Mouse (Mus musculus) lung, embryonic 15.5 days (tissue): ENCODE results near the gene 1190007I07Rik. TPM values are rescaled to one million over a fixed set of nuclear protein-coding genes. Genes with fewer than 3 reads are reported as not detected.
A peak's percentile ranks its signal among the peaks of the same experiment; 100 is the strongest.
"Not testable (repeated sequence)": the region's sequence is repeated elsewhere in the genome, so short reads cannot be mapped to it uniquely, and the experiment has no call there.

ENCODE experiments used
- ATAC-seq: fragments of 200-750 bp; cut with Nextera tagmentation; 2 replicates; pipeline ENCODE4 v1.8.0; 2017; ENCODE audit warnings: moderate number of reproducible peaks, borderline replicate concordance; ENCODE audit not compliant: low FRiP score, low TSS enrichment; ENCODE audit errors: extremely low read depth
- H3K27ac ChIP-seq: fragments of 300-500 bp; sonication (generic); 2 replicates; pipeline ENCODE4 v1.5.1; 2015; ENCODE audit warnings: moderate library complexity, mild to moderate bottlenecking, inconsistent platforms
- H3K27me3 ChIP-seq: fragments of 300-500 bp; sonication (generic); 2 replicates; pipeline ENCODE4 v1.6.1; 2015; ENCODE audit warnings: inconsistent platforms
- H3K36me3 ChIP-seq: fragments of 300-500 bp; sonication (generic); 2 replicates; pipeline ENCODE4 v1.6.1; 2015; ENCODE audit warnings: inconsistent platforms
- H3K4me1 ChIP-seq: fragments of 300-500 bp; sonication (generic); 2 replicates; pipeline ENCODE4 v1.6.1; 2015; ENCODE audit warnings: inconsistent platforms
- H3K4me2 ChIP-seq: fragments of 300-500 bp; sonication (generic); 2 replicates; pipeline ENCODE4 v1.6.1; 2015; ENCODE audit warnings: inconsistent platforms, mild to moderate bottlenecking, moderate library complexity
- H3K4me3 ChIP-seq: fragments of 300-500 bp; sonication (generic); 2 replicates; pipeline ENCODE4 v1.5.1; 2015; ENCODE audit warnings: mild to moderate bottlenecking, inconsistent platforms
- H3K9ac ChIP-seq: fragments of 300-500 bp; sonication (generic); 2 replicates; pipeline ENCODE4 v1.6.1; 2015; ENCODE audit warnings: inconsistent platforms
- H3K9me3 ChIP-seq: fragments of 300-500 bp; sonication (generic); 2 replicates; pipeline ENCODE4 v1.6.1; 2016; ENCODE audit warnings: inconsistent platforms
- WGBS: fragments of 180-500 bp; shearing (Covaris S2); methylation state at CpG from one replicate; pipeline ENCODE4 v1.1.7; 2015; 5-methylcytosine and 5-hydroxymethylcytosine counted together
- polyA plus RNA-seq: library from polyadenylated mRNA; unstranded; fragments of >200 nt; fragmentation: Nextera tagmentation; extraction: Ambion mirVana; gene quantifications from 2 replicates; pipeline ENCODE4 v1.2.1, GENCODE M21; 2015

1190007I07Rik gene
- polyA plus RNA-seq, 1 experiment from 2014 or later, result 34.3 TPM

DNA sequence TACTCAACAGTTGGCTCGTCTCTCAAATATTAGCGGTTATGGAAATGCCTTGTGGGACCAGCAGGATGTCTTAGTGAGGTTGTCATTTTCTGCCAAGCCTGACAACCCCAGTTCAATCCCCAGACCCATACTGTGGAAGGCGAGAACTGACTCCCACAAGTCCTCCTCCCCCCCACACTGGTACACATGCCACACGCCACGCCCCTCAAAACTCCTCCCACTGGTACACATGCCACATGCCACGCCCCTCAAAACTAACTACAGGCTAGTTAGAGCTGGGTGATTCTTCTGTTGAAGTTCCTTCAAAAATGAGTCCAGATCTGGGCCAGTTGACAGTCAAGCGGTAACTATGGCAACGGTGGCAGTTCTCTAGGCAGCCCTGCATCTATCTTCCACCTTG, 23.1 kb upstream of the 1190007I07Rik start:
- Histone ChIP-seq H3K36me3 (peaks cover 69% of the 10 kb centered on the region), H3K27ac (no peak overlapping the region), H3K27me3 (no peaks in the 10 kb centered on the region), H3K4me1 (no peaks in the 10 kb centered on the region), H3K9ac (no peak overlapping the region), H3K9me3 (no peaks in the 10 kb centered on the region), H3K4me3 (no peak overlapping the region), H3K4me2 (no peak overlapping the region)
- 93% methylated on average over 8 of the region's 8 CpGs for WGBS
- ATAC-seq, result no peak

DNA sequence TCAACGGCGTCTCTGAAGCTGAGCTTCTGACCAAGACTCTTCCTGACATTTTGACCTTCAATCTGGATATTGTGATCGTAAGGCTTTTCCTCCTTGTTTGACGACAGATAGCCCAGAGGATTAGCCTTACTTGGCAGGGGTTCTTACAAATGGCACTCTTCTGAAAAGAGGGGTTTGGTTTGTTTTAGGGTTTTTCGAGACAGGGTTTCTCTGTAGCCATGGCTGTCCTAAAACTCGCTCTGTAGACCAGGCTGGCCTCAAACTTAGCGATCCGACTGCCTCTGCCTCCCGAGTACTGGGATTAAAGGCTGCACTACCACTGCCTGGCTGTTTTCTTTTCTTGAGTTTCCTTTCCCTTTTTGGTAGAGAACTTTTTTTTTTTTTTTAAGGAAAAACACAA, 18.5 kb upstream of the 1190007I07Rik start:
- Histone ChIP-seq H3K4me3 (no peak overlapping the region), H3K27ac (no peak overlapping the region), H3K4me1 (no peaks in the 10 kb centered on the region), H3K27me3 (no peaks in the 10 kb centered on the region), H3K4me2 (no peak overlapping the region), H3K36me3 (peaks cover 82% of the 10 kb centered on the region), H3K9me3 (no peaks in the 10 kb centered on the region), H3K9ac (no peak overlapping the region)
- 93% methylated on average over 9 of the region's 9 CpGs for WGBS
- ATAC-seq, result no peak

DNA sequence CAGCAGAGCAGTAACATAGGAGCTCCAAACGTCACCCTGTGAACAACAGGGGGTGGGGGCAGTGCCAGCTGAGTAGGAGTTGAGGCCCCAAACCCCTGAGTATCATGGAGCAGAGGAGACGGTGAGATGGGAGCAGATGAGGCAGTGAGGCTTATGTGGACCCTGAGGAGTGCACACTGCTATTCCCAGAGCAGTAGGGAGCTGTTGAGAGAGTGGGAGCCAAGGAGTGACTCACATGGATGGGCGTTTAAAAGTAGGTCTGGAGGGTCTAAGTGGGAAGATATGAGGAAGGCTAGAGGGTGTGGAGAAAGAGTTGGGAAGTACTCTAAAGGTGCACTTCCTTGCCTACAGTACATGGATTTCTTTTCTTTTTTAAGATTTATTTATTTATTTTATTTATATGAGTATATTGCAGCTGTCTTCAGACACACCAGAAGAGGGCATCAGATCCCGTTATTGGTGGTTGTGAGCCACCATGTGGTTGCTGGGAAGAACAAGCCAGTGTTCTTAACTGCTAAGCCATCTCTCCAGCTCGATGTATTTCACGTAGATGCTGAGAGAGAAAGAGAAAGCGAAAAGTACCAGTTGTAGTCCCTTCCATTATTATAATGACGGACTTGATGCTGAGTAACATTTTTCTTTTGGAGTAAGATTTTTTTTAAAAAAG, 16.1 kb upstream of the 1190007I07Rik start:
- H3K9me3 ChIP-seq, result no peaks in the 10 kb centered on the region
- no peak overlapping the region for H3K27ac ChIP-seq
- no peak overlapping the region for H3K4me2 ChIP-seq
- ATAC-seq, result no peak
- 91% methylated on average over 8 of the region's 8 CpGs for WGBS
- H3K9ac ChIP-seq, result no peak overlapping the region
- no peaks in the 10 kb centered on the region for H3K4me1 ChIP-seq
- H3K36me3 ChIP-seq, result peaks cover 68% of the 10 kb centered on the region
- no peak overlapping the region for H3K4me3 ChIP-seq
- no peaks in the 10 kb centered on the region for H3K27me3 ChIP-seq

DNA sequence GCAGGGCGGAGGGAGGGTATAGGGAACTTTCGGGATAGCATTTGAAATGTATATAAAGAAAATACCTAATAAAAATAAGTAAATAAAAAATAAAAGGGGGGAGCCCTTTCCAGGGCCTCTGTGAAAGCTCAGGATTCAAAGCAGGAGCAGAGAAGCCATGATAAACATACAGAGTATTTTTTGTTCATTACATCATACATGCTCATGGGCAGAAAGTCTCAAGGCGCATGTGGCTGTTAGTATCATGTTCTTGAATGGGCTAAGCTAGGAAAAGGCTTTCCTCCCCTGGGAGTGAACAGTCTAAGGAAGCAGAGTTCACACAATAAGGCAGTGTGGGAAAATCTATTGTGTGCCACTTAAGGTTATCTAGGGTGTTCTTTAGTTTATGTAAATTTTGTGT, 13.3 kb upstream of the 1190007I07Rik start:
- Histone ChIP-seq H3K9ac (no peak overlapping the region), H3K27me3 (no peaks in the 10 kb centered on the region), H3K9me3 (no peaks in the 10 kb centered on the region), H3K36me3 (peaks cover 60% of the 10 kb centered on the region), H3K4me2 (no peak overlapping the region), H3K27ac (no peak overlapping the region), H3K4me3 (no peak overlapping the region), H3K4me1 (peaks cover 3% of the 10 kb centered on the region)
- no peak for ATAC-seq
- 95% methylated on average over 3 of the region's 3 CpGs for WGBS

DNA sequence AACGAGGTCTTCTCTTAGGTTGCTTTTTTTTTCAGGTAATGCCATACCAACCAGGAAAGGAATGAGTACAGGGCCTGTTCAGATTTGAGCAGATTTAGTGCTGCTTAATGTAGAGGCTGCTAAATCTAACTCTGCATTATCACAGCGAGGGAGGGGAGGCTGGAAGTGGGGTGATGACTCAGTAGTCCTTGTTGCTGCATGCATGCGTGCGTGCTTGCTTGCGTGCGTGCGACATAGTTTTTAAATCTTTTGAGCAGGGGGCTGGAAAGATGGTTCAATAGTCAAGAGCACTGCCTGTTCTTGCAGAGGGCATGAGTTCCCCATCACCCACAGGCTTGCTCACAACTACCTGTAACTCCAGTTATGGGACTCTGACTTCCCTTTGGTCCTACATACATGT, 11.3 kb upstream of the 1190007I07Rik start:
- H3K9ac ChIP-seq, result no peak overlapping the region
- no peak overlapping the region for H3K4me2 ChIP-seq
- ATAC-seq, result no peak
- peaks cover 42% of the 10 kb centered on the region for H3K36me3 ChIP-seq
- WGBS, result 97% methylated on average over 7 of the region's 7 CpGs
- H3K4me3 ChIP-seq, result no peak overlapping the region
- peaks cover 13% of the 10 kb centered on the region for H3K4me1 ChIP-seq
- no peak overlapping the region for H3K27ac ChIP-seq
- H3K27me3 ChIP-seq, result no peaks in the 10 kb centered on the region
- H3K9me3 ChIP-seq, result no peaks in the 10 kb centered on the region

DNA sequence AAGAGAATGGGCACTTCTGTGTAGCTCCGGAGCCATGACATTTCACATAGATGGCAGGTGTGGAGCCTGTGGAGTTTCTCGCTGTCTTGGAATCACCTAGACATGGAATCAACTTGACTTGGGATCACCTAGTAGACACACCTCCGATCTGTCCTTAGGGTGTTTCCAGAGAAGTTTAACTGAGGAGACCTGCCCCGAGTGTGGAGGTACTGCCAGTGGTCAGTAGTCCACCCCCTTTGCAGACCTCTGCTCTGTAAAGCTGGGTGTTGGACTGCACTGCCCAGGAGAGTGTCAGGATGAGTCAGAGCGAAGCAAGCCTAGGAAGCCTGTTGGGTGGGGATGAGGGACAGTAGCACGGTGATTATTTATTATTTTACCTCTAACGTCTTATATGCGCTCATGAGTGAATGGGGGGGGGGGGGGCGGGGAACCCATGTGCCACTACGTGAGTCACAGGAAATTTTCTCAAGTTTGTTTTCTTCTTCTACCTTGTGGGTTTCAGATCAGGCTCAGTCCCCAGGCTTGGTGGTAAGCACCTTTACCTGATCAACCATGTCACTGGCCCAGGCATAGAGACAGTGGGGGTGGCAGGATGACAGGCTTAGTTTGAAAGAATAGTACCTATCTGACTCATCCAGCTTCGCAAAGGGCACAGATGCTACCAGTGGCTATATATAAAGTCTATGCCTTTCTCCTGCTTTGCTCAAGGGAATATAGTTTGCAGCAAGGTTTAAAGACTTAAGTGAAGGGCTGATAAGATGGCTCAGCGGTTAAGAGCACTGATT, 9.7 kb upstream of the 1190007I07Rik start:
- H3K4me3 ChIP-seq, result no peak overlapping the region
- no peaks in the 10 kb centered on the region for H3K27me3 ChIP-seq
- no peak overlapping the region for H3K27ac ChIP-seq
- ATAC-seq, result no peak
- 95% methylated on average over 12 of the region's 12 CpGs for WGBS
- no peaks in the 10 kb centered on the region for H3K9me3 ChIP-seq
- no peak overlapping the region for H3K9ac ChIP-seq
- peaks cover 33% of the 10 kb centered on the region for H3K36me3 ChIP-seq
- peaks cover 13% of the 10 kb centered on the region for H3K4me1 ChIP-seq
- no peak overlapping the region for H3K4me2 ChIP-seq

DNA sequence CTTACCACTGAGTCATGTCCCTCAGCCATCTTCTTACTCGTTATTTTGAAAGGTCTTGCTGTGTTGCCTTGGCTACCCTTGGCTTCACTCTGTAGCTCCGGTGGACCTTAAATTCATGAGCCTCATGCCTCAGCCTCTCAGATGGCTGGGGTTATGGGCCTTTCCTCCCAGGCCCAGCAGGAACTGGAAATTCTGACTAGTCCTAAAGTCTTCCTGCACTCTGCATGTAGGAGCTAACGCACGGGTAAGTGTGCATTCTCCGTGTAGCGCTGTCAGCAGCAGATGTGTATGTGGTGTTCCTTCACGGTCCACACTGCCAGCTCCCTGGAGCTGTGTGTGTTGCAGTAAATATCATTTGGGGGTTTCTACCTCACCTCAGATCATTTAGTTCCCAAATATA, 8.1 kb upstream of the 1190007I07Rik start:
- 79% methylated on average over 7 of the region's 7 CpGs for WGBS

DNA sequence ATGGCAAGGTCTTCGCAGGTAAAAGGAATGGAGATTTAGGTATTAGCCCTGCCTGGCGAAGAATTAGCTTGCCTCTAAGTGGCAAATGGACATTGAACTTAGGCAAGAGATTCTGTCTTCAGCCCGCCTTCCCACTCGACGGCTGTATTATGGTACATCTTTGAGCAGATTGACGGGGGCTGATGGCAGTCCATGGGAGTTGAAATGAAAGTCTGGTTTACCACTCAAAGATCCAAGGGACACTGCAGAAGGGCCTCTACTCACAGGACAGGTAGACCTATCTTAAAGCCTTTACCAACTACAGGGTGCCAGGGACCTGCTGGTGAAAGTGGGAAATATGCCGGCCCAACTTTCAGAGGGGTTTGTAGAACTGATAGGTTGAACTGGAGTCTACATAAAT, 7.5 kb upstream of the 1190007I07Rik start:
- Histone ChIP-seq H3K9ac (peak overlapping the region; percentile 77), H3K9me3 (no peaks in the 10 kb centered on the region), H3K4me3 (peak overlapping the region; percentile 54), H3K36me3 (peaks cover 19% of the 10 kb centered on the region; the same call in 1 of the 2 replicates), H3K4me1 (peaks cover 13% of the 10 kb centered on the region), H3K27me3 (no peaks in the 10 kb centered on the region), H3K4me2 (peak overlapping the region; percentile 67), H3K27ac (no peak overlapping the region; the same call in 1 of the 2 replicates)
- WGBS, result 10% methylated on average over 7 of the region's 7 CpGs
- ATAC-seq, result no peak

More for the DNA sequence above, 8.1 kb upstream of the 1190007I07Rik start:
- Histone ChIP-seq H3K36me3 (peaks cover 19% of the 10 kb centered on the region; the same call in 1 of the 2 replicates), H3K9ac (peak overlapping the region; percentile 25; the same call in 1 of the 2 replicates), H3K27me3 (no peaks in the 10 kb centered on the region), H3K9me3 (no peaks in the 10 kb centered on the region), H3K4me1 (peaks cover 13% of the 10 kb centered on the region), H3K4me2 (peak overlapping the region; percentile 67), H3K27ac (no peak overlapping the region), H3K4me3 (peak overlapping the region; percentile 54)
- no peak for ATAC-seq

DNA sequence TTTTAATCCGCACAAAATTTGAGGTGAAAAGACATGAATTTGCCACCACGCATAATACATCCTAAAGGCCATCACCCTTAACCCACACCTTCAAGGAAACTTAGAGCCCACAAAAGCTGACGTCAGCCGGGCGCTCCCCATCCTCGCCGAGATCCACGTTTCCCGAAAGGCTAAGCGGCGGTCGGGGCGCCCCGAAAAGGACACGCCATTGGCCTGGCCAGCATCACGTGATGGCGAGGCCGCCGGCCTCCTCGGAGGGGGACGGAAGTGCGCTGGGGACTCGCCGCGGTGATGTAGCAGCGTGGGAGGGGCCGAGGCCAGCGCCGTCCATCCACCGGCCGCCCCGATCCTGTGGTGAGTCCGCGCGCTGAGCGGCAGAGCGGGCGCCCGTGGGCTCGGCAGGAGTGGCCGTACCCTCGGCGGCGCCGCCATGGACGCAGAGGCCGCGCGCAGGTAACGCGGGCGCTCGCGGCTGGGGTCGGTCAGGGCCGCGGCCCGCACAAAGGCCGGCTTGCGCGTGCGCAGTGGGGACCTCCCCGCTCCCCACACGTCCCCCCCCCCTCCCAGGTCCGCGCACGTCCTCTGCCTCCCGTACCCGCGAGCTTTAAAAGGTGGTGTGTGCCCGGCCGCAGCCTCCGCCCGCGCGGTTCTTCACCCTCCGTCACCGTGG, 6.7 kb upstream of the 1190007I07Rik start, which contains the start of gene Tdg:
Gene Tdg (plus strand): TSS at position 243 of the 670 bp plus-strand sequence.
- ATAC-seq, result peak; percentile 98
- H3K9ac ChIP-seq, result peak within 1 kb of the TSS; percentile 77
- not testable (repeated sequence) for H3K9me3 ChIP-seq, H3K27me3 ChIP-seq
- peak within 1 kb of the TSS; percentile 54 for H3K4me3 ChIP-seq
- H3K27ac ChIP-seq, result peak within 1 kb of the TSS; percentile 84
- peaks cover 19% of the 10 kb centered on the region; the same call in 1 of the 2 replicates for H3K36me3 ChIP-seq
- peak within 1 kb of the TSS; percentile 83 for H3K4me2 ChIP-seq
- peaks cover 13% of the 10 kb centered on the region for H3K4me1 ChIP-seq
- under 1% methylated on average over 77 of the region's 78 CpGs for WGBS

DNA sequence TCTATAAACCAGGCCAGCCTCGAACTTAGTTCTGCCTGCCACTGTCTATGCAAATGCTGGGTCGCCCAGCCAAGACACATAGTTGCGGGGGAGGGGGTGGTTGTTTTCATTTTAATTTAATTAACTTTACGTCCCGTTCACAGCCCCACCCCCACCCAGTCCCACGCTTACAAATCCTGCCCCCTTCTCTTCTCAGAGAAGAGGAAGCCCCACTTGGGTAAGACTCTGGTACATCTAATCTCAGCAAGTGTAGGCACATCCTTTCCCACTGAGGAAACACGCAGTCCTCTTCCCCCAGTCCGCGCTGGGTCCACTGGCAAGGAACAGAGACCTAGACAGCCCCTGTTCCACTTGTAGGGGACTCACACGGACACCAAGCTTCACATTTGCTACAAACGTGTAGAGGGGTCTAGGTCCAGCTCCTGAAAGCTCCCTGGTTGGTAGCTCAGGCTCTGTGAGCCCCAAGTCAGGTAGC, 6.1 kb upstream of the 1190007I07Rik start:
- peak overlapping the region; percentile 83 for H3K4me2 ChIP-seq
- ATAC-seq, result peak; percentile 24

DNA sequence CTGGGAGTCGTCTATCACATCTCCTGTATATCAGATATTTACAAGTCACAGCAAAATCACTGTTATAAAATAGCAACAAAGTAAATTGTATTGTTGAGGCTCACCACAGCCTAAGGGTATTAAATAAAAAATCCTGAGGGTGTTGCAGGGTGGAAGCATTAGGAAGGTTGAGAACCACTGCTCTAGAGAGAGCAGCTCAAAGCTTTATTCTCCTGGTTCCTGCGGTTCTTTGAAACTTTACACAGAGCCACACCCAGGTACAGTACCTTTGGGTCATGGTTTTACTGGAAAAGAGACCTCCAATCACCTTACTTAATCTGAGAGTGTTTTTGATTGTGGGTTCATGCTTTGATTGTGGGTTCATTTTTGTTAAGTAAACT, 515 bp upstream of the 1190007I07Rik start:
- H3K4me3 ChIP-seq, result peak overlapping the region; percentile 85
- H3K27me3 ChIP-seq, ATAC-seq, H3K9me3 ChIP-seq, H3K36me3 ChIP-seq, H3K4me1 ChIP-seq: not testable (repeated sequence)
- 2% methylated on average over 2 of the region's 2 CpGs for WGBS
- peak overlapping the region; percentile 85 for H3K9ac ChIP-seq
- H3K4me2 ChIP-seq, result peak overlapping the region; percentile 71
- peak overlapping the region; percentile 88 for H3K27ac ChIP-seq

More for the DNA sequence above, 6.1 kb upstream of the 1190007I07Rik start:
- H3K27me3 ChIP-seq, result no peaks in the 10 kb centered on the region
- no peaks in the 10 kb centered on the region for H3K9me3 ChIP-seq
- H3K36me3 ChIP-seq, result peaks cover 15% of the 10 kb centered on the region; the same call in 1 of the 2 replicates
- H3K4me1 ChIP-seq, result peaks cover 13% of the 10 kb centered on the region
- peak overlapping the region; percentile 84 for H3K27ac ChIP-seq
- peak overlapping the region; percentile 54 for H3K4me3 ChIP-seq
- H3K9ac ChIP-seq, result peak overlapping the region; percentile 60
- 4% methylated on average over 11 of the region's 11 CpGs for WGBS
